Mouse (Mus musculus): Measurements from ENCODE around the gene Ppfibp1.
A peak's percentile ranks its signal among the peaks of the same experiment; 100 is the strongest.
"Not testable (repeated sequence)": the region's sequence is repeated elsewhere in the genome, so short reads cannot be mapped to it uniquely, and the experiment has no call there.

The Ppfibp1 gene

DNA sequence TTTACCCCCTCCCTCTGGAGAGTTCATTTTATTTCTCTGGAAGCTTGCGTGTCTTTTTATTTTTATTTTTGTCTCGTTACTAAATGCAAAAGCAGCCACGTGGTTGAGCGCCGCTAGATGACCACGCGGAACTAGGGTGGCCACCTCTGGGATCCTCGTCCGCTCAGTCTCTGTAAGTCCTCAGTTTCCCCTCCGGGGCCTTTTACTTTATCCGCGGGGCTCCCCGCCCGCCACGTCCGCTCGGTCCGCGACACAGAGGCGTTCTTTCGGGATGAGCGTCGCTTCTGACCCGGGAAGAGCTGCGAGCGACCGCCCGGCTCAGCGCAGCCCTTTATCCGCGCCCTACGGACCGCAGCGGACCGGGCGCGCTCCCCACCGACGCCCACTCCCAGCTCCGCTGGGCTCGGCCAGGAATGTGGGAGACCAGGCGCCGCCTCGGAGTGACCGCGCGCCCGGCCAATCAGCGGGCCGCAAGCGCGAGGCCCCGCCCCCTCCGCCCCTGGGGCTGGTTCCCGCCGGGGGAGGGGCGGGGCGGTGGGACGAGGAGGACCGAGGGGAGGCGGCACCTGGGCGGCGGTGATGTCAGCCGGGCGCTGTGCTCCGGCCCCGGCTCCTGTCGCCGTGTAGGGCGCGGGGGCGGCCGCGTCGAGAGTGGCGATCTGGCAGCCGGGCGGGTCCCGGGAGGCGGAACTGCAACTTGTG lies at the start of gene Ppfibp1:
TSS of gene Ppfibp1 (plus strand) at position 530 of the 702 bp plus-strand sequence.
- peak; percentile 85 for DNase-seq

DNA sequence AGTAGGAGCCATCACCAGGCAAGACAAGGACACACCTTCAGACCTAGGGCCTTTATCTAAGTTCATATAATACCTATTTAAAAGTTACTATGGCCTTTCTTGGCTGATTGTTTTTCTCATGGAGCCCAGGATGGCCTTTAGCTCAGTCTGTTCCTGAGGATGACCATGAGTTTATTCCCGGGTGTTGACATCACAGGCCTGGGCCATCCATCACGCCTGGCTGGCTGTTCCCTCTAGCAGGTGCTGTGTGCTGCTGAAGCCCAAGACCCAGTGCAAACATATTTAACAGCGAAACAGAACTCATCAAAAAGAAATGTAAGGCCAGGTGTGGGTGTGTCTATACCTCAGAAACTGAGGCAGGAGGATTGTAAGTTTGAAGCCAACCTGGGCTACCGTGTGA lies 49.4 kb upstream of the Ppfibp1 start:
- DNase-seq, result no peak

DNA sequence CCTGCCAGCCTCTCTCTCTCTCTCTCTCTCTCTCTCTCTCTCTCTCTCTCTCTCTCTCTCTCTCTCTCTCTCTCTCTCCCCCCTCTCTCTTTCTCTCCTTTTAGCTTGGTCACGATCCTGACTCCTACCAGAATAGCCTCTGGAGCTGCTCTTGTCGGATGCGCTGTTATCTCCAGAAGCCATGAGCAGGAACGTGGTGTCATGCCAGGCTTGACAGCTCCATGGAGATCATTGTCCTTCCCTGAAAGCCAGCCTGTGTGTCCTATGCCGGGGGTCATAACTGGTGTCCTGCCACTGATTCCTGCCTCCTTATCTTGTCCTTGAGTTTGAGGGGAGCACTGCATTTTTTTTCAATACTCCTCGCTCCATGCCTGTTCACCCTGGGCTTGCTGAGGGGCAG lies 43.4 kb upstream of the Ppfibp1 start:
- no peak for DNase-seq

DNA sequence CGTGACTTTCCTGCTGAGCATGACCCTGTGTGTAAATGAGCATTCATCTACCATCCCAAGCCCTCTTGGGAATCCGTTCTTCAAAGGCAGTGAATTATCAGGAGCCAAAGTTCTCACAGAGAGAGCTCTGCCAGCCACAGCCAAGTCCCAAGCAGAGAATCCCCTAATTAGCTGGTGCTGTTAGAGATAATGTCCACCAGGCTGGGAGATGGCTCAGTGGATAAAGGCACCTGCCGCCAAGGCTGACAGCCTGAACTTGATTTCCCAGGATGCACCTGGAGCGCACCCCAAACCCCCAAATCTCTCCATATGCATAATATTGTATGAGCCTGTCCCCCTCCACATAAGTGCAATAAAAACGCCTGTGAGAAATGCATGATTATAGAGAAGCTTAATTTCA lies 42.9 kb upstream of the Ppfibp1 start:
- no peak for DNase-seq

DNA sequence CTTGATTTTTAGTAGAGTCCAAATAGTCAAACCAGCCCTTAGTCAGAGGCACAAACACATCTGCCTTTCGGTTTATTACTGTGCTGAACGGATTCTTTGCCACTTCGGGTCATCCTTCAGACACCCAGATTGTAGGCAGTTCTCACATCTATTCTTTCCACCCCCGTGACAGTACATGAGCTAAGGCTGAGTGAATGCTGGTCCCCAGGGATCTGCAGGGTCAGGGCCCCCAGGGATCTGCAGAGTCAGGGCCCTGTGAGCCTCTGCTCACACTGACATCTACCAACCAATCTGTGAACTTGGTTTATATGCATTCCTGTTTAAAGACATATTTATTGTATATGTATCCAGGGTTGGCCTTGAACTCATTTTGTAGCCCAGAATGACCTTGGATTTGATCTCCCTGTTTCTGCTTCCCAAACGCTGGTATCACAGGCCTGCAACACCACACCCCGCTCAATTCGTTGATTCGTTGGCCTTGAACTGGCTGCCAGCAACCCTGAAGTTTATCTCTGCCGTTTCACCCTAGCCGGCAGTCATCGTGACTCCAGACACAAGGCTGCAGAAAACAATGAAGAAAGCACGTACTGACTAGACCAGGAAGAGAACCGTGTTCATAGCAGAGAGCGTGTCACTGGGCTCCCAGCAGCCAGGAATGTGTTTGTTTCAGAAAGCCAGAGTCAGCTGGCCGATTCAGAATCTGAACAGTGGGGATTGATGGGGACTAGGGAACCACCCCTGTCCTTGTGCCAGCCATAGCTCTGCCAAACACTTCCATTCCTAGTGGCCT lies 42.1 kb upstream of the Ppfibp1 start:
- no peak for DNase-seq

DNA sequence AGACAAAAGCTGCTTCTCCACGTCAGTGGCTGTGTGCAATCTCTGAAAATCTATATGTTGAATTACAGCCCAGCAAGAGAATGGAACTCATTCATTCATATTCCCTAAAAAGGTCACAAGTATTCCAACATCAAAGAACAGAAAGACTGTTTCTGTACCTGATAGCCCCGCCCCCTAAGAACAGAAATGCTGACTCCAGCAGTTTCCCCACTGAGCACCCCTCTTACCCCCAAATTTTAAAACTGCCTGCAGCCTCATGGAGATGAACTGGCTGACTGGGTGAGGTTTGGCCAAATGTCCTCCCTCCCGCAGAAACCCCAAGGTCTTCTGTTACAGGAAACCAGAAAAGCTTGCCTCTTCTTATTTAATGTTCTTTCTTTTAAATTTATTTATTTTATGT lies 40.9 kb upstream of the Ppfibp1 start:
- no peak for DNase-seq

DNA sequence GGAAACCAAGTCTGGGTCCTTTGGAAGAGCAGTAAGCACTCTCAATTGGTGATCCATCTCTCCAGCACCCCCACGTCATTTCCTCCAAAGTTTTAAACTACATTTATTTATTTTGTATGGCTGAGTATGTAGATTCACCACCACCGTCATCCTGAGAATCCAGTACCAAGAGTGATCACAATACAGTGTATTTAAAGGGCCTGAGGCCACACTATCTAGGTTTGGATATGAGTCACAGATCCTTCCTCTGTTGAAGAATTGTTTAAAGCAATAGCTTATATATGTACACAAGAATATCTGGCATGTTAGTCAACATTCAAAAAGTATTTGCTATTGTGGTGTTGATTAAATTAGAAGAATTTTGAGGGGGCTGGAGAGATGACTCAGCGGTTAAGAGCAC lies 40.0 kb upstream of the Ppfibp1 start:
- no peak for DNase-seq

DNA sequence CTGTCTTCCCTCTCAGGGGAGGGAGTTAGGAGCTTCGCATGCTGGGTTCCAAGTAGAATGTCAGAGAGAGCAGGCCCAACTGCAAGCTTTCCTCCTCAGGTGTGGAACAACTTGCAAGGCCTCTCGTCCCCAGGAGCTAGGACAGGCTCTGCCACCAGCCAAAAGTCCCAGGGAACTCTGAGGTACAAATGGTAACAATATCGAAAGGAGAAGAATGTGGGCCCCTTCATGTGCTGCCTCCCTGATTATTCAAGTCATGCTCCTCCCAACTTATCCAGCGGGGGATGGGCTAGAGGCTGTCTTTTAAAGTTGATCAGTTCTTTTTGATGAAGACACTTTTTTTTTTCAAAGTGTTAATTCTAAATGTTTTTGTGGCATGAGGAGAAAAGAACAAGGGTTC lies 38.2 kb upstream of the Ppfibp1 start, which contains the start of gene Smco2:
TSS of gene Smco2 (plus strand) at position 55 of the 400 bp plus-strand sequence.
- no peak for DNase-seq

DNA sequence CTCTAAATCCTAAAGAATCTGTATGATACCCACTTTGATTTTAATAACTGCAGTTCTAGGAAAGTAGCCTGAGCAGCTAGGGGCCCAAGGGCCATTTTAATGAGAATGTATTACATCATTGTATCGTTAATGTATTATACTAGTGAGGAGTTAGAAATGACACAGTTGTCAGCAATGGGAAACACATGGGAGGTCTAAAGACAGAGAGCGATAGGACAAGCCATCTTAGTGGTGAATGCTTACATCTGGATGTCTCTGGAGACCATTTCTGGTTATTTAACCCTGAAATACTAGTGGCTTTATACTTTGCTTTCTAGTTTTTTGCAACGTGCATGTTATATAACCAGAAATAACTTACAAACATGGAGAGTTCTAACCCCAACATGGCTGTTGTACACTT lies 36.4 kb upstream of the Ppfibp1 start:
- no peak for DNase-seq

DNA sequence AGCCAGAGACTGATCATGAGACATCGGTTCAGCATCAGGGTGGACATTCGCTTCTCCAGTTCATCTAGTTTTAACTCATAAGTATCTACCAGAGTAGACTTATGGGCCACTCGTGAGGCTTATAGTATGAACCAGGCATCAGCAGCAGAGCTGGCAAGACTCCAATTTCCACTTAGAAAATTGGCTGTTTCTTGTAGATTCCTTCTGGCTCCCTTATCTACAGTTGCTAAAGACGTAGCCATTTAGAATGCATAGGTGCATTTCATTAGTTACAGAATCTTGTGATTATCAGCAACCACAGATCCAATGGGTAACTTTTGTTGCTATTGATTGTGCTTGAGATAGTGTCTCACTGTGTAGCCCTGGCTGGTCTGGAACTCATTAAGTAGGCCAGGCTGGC lies 35.5 kb upstream of the Ppfibp1 start:
- DNase-seq, result no peak

DNA sequence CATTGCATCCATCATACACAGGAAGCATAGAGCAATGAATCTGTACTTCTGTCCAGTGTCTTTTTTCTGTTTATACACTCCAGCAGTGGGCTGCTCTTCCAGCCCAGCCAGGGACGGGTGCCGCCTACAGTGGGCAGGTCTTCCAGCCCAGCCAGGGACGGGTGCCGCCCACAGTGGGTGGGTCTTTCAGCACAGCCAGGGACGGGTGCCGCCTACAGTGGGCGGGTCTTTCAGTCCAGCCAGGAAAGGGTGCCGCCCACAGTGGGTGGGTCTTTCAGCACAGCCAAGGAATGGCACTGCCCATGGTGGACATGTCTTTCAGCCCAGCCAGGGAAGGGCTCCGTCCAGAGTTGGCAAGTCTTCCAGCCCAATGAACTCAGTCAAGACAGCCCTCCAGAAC lies 33.1 kb upstream of the Ppfibp1 start:
- no peak for DNase-seq

DNA sequence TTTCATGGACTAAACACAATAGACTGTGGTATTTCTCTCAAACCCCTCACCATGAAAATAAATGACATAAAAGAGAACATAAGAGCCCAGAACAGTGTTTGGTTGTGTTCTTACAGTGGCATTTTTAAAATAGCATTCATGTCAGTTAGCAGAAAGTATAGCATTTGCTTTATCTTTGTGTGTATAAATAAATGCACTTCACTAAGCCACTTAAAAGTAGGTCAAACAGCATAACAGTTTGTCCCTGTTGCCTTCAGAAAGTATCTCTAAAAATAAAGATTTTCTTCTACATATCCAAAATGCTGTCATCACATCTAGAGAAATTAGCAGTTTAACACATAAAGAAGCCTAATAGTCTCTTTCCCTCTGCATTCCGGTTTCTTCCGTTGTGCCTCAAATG lies 30.9 kb upstream of the Ppfibp1 start:
- no peak for DNase-seq

DNA sequence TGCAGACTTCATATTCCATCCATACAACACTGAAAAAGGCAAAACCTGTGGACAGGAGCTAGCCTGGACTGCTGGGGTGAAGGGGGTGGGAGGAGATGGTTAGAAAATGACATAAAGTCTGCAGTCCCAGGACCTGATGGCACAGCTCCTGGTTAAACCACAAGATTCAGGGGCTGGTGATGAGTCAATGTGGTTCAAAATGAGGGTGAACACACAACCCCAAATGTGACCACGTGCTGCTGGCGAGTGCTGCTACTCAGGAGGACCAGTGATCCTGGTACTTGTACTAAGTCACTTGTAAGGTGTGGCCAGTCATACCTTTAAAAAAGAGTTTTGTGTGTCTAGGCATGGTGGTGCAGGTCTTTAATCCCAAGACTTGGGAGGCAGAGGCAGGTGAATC lies 25.1 kb upstream of the Ppfibp1 start:
- DNase-seq, result no peak

DNA sequence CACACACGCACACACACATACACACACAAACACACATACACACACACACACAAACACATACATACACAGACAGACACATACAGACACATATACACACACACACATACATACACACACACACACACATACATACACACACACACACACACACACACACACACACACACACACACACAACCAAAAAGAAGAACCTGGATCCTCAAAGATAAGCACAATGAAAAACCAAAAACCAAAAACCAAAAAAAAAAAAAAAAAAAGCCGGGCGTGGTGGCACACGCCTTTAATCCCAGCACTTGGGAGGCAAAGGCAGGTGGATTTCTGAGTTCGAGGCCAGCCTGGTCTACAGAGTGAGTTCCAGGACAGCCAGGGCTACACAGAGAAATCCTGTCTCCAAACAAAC lies 23.9 kb upstream of the Ppfibp1 start:
- not testable (repeated sequence) for DNase-seq

DNA sequence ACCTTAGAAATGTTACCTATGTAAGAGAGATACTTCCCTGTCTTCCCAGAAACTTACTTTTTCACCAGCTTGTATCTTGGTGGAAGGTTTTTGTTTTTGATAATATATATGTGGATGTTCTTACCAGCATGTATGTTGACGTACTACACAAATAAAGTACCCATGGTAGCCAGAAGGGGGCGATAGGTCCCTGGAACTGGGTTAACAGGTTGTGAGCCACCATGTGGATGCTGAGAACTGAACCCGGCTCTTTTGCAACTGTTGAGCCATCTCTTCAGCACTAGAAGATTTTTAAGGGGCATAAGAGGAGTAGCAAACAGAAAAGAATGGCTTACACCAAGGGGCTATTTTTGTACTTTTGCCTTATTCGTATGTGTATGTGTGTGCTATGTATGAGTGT lies 22.6 kb upstream of the Ppfibp1 start:
- no peak for DNase-seq

DNA sequence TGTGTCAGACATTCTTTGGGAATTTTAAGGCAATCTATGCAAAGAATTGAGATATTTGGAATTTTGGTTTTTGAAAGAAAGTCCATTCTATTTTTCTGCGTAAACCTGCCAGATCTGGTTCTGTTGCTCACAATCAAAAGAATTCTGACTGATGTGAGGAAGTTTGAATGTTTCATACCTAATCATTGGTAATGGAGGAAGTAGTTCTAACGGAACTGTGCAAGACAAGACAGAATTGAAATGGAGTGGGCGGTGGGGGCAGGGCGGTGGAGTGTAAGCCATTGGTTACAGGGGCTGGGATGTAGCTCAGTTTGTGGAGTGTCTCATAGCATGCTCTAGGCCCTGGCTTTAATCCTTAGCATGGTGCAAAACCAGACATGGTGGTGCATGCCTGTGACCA lies 16.3 kb upstream of the Ppfibp1 start:
- no peak for DNase-seq

DNA sequence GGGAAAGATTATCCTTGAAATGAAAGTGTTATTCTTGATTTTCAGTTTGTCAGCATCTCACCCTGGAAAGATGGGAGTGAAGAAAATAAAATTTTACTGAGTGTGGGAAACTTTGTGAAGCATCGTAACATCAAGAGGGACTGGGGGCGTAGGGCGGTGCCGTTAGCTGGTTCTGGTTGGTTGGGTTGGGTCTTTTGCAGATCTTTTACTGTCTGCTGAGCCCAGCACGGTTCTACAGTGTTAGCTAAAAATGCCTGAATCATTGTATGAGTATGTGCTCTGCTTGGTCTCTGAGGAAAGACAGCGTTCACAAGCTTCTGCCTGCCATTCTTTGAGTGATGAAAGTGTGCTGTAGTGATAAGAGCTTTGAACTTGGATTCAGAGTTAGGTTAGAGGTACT lies 13.9 kb upstream of the Ppfibp1 start:
- DNase-seq, result no peak

DNA sequence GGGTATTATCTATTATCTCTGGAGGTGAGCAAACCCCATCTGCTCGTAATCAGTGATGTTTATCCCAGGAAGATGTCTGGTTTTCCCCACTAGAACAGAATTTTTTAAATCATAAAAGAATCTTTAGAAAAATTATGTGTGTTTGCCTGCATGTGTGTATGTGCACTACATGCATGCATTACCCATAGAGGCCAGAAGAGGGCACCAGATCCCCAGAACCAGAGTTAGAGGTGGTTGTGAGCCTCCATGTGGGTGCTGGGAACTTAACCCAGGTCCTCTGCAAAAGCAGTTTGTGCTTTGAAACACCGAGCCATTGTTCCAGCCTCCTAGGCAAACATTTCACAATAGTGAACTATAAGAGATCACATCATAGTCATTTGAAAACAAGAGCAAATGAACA lies 11.5 kb upstream of the Ppfibp1 start:
- DNase-seq, result no peak

DNA sequence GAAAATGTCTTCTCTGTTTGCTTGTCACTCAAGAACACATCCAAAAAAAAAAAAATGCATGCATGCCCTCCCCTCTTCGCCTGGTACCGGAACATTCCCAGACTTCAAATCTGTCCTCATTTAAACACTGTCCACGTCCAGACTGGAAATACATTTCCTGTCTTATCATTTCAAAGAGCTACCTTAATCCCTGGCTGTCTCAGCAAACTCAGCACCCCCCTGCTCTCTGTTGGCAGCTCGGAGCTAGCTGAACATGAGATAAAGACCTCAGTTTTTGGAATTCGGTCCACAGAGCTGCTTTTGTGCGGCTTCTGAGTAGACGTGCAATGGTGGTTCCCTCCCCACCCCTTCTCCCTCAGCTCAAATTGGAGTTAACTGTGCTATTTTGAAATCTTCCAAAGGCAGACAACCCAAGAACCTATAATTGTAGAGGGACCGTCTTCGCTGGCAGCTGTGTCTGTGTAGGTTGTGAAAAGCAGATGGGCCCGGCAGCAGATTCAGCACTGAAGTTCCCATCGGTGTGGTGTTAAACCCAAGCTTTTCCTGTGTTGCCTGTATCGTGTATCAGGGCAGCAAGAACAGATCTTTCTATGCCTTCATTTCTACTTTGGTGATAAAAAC lies 10.8 kb upstream of the Ppfibp1 start:
- DNase-seq, result no peak

DNA sequence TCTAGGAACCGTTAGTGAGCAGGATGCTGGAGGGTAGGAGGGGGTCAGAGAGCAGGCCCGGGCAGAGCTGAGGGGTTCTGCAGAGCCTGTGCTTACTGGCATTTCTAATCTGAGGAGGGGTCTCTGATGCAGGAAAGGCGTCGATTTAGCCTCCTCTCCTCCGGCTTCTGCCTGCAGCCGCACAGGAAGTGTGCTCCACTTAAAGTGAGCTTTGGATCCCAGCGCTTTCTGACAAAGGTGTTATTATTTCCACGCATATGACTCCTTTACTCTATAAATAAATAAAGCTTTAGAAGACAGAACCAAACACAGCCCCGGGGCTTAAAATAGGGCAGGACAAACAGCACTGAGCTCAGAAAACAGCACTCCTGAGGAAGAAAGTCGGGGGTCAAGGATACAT lies 9.4 kb upstream of the Ppfibp1 start:
- DNase-seq, result no peak

DNA sequence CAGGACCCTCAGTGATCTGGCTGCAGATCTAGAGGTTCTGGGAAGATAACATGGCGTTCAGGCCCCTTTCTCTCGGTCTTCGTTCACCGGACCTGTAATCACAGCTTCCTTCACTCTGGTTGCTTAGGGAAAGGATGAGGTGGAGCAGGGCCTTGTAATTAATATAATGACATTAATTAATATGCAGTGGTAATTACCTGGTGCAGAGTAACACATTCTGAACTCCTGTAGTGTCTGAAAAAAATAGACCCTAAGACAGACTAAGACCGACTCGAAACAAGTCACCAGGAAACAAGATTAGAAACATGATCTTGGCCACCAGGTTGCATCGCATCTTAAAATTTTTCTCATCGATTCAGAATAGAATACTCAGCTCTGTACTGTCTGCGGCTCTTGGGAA lies 8.4 kb upstream of the Ppfibp1 start:
- DNase-seq, result no peak

DNA sequence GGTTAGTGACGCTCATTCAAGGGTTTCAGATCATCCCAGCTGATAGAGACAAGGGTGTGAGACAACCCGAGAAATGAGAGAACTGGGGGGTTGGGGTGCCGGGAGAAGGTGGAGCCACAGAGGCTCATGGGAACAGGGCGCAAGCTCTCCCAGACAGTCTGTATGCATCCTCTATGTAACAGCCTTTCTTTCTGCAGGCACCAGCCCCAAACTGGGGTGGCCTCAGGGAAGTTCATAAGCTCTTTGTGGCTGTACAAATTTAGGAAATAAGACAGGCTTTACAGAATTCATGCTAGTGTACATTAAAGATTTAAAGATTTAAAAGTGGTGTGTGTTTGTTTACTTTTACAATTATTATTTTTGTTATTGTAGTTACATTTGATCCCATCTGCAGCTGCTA lies 8.0 kb upstream of the Ppfibp1 start:
- no peak for DNase-seq

DNA sequence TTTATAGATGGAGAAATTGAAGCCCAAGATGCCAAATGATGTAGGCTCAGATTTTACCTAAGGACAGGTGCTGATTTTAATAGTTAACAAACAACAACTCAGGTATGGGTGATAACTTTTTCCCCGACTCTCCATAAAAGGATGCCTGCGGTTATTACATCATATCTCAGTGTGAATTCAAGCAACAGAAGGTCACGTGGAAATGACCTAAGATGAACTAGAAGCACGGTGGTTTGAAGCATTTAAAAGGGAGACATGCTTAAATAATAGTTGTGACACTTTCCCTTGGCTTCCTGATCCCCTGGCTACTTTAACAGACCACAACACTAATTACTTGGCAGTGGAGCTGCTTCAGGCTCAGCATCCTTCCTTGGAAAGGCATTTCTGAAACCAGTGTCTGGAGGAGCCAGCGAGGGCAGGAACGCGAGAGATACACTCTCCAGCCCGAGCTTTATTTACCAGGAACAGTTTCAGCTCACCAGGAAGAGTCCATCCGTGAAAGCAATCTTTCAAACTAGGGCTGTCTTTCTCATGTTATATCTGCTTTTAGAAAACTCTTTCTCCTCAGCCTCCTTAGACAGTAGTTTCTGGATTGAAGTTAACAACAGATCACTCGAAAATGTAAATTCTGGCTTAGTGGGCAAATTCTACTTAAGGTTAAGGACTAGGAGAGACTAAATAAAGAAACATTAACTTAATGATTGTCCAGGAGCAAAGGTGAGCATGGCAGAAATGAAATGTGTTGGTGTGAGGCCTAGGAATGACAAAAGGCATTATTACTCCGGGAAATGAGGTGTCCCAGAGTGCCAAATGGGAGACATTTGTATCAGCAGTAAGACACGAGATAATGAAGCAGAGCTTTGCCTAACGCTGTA lies 6.2 kb upstream of the Ppfibp1 start:
- no peak for DNase-seq

Measured in cerebellum, adult 9-10 months (tissue).